Mouse (Mus musculus): ENCODE results near the gene Lgals7.
"Not testable (repeated sequence)": the region's sequence is repeated elsewhere in the genome, so short reads cannot be mapped to it uniquely, and the experiment has no call there.

Lgals7 gene

DNA sequence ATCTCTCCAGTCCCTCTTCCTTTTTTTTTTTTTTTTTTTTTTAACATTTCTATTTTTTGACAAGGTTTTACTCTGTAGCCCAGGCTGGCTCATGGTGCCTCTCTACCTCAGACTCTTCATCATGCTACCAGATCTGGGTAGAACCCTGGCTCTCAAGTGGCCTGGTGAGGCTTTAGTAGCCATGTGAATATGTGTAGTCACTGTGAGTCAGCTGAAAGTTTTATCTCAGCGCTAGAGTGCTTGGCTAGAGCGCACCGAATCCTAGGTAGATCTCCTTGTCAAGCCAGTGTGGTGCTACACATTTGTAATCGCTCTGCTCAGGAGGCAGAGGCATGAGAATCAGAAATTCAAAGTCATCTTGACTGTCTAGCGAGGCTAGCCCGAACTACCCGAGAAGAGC, 13.5 kb downstream of the Lgals7 start:
- no peak for DNase-seq (ENCODE audit: low read depth, low spot score)

DNA sequence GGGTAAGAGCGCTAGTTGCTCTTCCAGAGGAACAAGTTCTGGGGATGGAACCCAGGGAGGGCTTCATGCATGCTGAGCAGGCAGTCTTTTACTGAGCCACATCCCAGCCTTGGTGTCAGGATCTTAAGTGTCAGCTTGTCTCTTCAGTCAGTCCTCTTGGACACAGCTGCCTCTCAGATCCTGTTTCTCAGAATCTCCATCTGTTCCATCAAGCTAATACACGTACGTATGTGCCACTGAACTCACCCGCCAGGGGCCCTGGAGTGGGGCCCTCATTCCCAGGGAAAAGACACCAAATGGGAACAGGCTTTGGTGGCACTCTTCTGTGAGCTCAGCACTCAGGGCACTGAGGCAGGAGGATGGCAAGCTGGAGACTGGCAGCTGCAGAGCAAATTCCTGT, 14.2 kb downstream of the Lgals7 start:
- DNase-seq (ENCODE audit: low read depth, low spot score) = no peak

DNA sequence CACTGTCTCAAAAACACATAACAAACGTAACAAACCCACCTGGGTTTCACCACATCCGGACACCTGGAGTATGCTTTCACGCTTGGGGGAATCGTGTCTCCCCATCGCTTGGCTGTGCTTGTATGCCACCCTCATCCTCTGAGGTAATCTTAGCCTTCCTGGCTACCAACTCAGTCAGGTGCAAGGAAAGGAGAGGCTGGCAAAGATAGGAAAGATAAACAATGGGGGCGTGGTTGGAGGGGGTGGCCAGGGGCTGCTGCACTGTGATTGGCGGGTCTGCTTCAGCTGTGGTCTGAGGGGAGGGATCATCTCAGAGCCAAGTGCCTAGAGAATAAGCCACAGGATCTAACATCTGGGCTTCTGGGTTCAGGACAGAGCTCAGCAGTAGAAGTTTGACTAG, 16.0 kb downstream of the Lgals7 start:
- DNase-seq (ENCODE audit: low read depth, low spot score) = no peak

DNA sequence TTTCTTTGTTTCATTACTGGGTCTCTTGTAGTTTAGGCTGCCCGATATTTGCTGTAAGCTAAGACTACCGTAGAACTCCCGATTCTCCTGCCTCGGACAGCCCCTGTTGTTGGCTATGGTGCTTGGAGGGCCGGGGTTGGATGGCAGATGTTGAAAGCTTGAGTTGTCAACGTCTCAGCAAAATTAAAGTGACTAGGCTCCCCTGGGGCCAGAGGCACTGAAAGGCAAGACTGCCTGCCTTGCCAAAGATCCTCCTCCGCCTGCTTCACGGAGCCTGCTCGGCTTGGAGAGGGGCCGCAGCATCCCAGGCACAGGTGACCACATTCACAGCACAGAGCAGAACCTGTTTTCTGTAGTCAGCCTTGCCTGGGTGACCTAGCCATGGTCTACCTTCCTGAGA, 16.9 kb downstream of the Lgals7 start:
- DNase-seq (ENCODE audit: low read depth, low spot score) = no peak

DNA sequence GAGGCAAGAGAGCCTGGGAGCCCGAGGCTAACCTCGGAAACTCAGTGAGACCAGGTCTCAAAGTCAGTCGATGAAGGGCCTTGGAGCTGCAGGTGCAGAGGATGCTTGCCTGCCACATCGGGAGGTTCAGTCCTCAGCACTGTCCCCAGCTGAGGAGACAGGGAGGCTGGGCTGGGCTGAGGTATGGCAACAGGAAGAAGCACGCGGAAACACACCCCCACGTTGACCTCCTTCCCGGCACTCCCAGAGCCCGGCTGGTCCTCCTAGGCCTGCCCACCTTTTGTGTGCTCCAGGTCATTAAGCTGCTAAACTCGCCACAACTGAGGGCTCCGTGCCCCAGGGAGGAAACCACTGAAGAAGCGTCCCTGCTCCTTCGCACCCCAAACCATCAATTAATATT, 17.5 kb downstream of the Lgals7 start, which contains the start of gene Capn12:
TSS of gene Capn12 (plus strand) at position 224 of the 400 bp plus-strand sequence.
- DNase-seq (ENCODE audit: low read depth, low spot score) = no peak

DNA sequence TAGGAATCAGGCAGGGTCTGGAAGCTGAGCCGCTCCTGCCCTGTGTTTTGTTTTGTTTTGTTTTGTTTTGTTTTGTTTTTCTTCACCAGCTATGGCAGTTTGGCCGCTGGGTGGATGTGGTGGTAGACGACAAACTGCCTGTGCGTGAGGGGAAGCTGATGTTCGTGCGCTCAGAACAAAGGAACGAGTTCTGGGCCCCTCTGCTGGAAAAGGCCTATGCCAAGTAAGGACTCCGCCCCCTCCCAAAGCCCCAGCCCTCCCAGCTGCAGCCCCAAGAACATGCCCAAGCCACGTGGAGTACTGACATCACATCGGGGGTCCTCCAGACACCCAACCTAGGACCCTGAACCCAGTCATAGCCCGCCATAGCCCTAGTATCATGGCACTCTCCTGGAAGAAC, 19.4 kb downstream of the Lgals7 start:
- no peak for DNase-seq (ENCODE audit: low read depth, low spot score)

DNA sequence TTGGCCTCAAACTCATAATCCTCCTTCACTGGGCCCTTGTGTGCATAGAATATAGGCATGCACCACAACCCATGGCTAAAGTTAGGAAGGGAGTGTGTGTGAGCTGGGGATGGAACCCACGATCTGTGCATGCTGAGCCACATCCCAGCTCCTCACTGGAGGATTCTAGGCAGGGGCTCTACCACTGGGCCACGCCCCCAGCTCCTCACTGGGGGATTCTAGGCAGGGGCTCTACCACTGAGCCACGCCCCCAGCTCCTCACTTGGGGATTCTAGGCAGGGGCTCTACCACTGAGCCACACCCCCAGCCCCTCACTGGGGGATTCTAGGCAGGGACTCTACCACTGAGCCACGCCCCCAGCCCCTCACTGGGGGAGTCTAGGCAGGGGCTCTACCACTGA, 20.1 kb downstream of the Lgals7 start:
- not testable (repeated sequence) for DNase-seq (ENCODE audit: low read depth, low spot score)

DNA sequence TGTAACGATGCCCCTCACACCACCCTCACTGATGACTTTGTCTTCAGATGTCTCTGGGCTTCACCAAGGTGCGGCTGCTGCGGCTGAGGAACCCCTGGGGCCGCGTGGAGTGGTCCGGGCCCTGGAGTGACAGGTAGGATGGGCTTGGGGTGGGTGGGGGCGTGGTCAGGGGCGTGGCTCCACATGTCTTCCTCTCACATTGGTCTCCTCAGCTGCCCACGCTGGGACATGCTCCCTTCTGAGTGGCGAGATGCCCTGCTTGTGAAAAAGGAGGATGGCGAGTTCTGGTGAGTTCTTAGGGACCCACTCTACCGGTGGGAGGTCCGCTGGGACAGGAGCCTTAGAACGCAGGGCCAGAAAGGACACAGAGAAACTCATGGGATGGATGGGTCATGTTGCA, 22.8 kb downstream of the Lgals7 start:
- DNase-seq (ENCODE audit: low read depth, low spot score) = no peak

DNA sequence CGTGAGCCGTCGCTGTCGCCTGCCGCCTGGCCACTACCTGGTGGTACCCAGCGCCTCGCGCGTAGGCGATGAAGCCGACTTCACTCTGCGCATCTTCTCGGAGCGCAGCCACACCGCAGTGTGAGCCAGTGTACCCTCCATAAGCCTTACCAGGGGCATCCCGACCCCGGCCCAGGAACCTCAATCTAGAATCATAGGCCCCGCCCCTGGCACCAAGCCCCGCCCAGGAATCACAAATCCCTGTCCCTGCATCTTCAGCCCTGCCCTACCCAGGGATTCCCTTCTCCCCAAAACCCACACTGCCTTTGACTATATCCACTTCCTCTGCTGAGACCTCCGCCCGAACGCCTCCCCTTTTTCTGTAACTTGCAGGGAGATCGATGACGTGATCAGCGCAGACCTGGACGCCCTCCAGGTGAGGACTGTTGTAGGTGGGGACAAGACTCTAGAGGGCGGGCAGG, 25.1 kb downstream of the Lgals7 start:
- peak; percentile 26 for DNase-seq (ENCODE audit: low read depth, low spot score)

DNA sequence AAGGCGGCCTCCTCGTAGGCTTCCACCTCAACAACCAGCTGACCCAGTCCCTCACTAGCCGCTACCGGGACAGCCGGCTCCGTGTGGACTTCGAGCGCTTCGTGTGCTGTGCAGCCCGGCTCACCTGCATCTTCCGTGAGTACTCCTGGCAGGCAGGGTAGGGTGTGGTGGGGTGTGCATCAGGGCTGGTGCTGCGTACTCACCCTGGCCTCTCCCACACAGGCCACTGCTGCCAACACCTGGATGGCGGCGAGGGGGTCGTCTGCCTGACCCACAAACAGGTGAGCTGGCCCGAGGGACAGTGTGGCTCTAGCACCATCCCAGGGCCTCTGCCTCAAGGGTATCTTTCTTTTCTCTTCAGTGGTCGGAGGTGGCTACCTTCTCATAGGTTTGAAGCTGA, 28.9 kb downstream of the Lgals7 start:
- no peak for DNase-seq (ENCODE audit: low read depth, low spot score)

DNA sequence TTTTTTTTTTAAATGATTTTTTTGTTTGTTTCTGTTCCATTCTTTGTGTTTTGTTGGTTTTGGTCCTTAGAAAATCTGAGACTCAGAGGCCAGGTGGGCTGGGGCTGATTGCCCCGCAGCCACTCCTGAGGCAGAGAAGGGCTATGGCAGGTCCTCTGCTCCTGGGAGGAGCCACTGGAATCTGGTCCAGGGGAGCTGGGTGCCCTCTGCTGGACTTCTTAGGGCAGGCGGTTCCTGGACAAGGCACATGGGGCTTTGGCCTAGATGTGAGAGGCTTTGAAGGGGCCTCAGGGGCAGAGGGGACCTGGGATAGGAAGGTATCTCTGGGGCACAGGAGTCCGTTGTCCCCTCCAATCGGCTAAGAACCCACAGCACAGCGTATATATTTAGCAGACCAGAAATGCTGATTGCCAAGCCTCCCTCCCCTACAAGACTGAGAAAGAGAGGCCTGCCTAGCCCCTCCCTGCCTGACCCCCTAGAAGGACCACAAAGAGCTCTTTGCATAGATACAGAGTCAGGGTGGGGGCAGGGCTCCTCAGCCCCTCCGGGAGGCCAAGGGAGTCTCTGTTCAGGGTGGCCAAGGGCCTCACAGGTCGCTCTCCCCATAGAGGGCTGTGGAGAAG, 30.1 kb downstream of the Lgals7 start:
- peak; percentile 28 for DNase-seq (ENCODE audit: low read depth, low spot score)

DNA sequence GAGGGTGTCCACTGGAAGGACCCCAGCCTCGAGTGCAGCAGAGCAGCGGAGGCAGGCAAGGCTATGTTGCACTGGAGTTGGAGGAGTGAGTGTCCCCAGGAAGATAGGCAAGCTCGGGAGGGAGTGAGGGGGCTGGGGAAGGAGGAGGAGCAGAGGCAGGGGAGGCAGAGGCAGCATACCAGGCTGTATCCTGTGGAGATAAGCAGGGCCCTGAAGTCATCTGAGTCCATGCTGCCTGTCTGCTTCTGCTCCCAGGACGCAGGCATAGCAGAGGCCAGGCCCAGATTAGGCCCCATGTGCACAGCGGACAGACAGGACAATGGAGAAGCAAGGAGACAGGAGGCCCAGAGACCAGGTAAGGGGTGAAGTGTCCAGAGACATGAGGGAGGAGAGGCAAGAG, 31.3 kb downstream of the Lgals7 start:
- DNase-seq (ENCODE audit: low read depth, low spot score) = no peak

DNA sequence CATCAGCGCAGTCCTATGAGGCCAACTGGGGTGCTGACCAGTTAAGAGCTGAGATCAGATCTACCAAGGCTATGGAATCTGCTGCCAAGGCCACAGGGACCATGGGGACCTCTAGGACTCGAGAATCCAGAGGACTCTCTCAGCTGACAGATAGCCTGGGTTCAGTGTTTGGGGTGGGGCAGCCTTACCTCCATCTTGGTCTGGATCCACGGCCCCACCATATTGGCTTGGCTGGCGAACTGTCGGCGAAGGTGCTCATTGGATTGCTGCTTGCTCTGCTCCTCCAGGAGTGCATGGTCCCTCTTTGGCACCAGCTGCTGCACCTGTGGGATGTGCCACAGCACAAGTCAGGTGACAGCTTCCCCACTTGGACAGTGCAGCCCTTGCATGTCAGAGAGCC, 34.0 kb downstream of the Lgals7 start:
- DNase-seq (ENCODE audit: low read depth, low spot score) = no peak

DNA sequence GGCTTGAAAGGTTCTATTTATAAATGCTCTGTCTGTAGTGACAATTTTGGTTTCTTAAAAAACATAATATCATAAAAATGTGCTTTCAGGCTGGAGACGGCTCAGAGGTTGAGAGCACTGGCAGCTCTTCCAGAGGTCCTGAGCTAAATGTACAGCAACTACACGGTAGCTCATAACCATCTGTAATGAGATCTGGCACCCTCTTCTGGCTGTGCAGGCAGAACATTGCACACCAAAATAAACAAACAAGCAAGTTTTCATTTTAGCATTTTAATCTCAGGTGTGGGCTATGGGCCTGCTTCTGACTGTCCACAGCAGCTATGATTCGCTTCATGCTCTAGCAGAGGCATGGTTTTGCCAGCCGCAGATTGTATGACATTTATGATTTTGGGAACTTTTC, 36.3 kb downstream of the Lgals7 start:
- DNase-seq (ENCODE audit: low read depth, low spot score) = no peak

DNA sequence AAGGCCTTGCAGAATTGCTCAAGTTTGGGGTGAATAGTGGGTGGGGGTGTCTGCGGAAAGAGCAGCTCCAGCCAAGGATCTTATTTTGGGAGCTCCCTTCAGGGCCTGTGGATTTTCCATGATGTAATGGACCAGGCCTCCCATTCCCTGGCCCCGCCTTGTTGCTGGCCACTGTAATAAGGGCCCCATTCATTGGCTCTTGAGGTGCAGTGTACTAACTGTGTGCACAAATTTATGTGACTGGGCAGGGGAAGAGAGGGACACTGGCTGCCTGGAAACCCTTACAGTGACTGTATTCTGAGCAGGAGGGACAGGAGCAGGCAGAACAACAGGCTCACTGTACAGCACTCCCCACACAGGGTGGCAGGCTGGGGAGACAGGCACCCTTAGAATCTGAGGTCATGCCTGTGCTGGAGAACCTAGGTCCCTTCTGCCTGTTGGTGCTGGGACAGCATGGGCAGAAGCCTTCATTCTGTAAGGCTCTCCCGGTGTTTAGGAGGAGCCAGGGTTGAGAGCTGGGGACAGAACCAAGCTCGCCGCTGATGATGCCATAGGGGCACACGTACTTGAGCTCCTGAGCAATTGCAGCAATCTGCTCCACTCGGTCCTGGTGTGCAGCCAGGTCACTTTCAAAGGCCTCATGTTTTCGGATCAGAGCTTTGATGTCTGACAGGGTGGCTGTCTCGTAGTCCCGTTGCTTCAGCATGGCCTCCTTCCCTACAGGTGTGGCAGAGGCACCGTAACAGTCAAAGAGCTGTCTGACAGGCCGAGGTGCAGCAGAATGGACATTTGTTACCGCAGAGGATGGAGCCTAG, 37.9 kb downstream of the Lgals7 start:
- no peak for DNase-seq (ENCODE audit: low read depth, low spot score)

DNA sequence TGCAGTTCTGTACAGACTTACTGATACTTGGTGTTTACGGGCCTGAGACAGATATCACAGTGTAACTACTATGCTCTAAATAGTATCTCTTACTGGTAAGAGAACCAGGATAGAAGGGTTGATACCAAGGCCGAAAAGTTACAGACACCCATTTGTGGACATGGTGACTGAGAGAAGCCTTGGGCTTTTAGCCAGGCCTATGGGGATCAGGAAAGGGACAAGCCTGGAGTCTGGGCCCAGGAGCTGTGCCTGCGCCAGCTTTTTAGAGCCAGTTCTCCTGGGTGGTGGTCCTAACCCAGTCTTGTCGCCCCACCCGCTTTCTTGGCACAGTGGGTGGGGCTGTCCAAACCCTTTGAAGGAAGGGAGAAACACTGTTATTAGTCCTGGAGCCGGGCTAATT, 38.5 kb downstream of the Lgals7 start:
- DNase-seq (ENCODE audit: low read depth, low spot score) = no peak

DNA sequence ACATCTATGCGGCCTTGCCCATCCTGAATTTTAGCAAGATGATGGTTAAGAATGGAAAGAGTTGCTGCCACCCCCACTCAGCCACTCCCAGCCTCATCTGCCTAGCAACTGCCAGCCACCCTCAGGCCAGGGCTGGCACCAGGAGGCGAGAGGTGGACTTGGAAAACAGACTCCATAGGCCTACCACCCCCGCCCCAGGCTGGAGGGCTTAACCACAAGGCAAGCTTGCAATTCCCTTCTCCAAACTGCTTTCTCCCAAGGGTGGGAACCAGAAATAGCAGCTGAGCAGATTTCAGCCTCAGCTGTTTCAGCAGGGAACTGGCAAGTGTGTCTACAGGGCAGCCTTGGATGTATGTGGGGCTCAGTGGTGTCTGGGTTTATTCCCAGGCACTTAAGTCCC, 39.2 kb downstream of the Lgals7 start:
- DNase-seq (ENCODE audit: low read depth, low spot score) = no peak

DNA sequence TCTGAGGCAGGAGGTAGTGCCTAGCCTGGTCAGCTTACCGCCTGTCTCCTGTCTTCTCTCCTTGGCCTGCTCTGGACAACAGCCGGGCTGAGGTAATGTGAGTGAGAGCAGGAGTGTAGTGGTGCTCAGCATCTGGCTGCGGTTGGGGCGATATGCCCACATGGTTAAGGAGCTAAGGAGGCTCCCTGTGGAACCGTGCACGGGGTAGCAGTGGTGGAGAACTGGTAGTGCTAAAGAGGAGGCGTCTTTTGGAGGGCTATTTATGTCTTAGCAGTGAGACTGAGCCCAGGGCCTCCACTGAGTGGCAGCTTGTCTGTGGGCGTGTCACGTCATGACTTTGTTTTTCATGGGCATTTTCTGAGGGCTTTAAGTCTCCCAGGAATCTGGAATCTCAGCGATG, 40.1 kb downstream of the Lgals7 start:
- no peak for DNase-seq (ENCODE audit: low read depth, low spot score)

DNA sequence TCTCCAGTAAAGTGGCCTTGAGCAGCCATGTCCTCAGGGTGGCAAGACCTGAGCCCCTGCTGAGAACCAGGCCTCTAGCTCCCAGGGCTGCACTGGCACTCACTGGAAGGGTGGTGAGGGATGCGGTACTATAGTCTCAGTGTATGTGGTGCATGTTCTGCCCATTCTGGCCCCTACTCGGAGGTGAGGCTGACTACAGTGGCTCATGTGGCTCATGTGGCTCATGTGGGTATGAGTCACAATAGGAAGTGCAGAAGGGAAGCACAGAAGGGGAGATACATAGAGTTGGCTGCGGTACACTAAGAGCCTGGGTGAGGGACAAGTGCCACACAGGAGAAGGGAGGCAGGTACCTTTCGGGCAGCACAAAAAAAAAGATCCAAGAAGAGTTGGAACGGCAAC, 43.5 kb downstream of the Lgals7 start:
- DNase-seq (ENCODE audit: low read depth, low spot score) = no peak

DNA sequence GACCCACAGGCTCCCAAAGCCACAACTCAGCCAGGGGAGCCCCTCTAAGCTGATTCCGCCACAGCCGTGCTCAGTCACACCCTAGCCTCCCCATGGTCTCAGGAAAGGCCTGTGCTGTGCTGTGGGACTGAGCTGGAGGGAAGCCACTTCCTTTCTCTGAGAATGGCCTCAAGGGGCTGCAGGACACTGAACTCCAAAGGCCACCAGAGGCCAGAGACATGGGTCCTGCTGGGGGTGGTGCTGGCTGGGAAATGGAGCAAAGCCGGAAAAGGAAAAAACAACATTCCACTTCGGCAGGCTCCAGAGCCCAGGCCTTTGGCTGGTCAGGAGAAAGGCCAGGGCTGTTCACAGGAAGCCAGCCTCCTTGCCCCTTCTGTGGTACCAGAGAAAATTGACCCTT, 48.0 kb downstream of the Lgals7 start:
- DNase-seq (ENCODE audit: low read depth, low spot score) = no peak

DNA sequence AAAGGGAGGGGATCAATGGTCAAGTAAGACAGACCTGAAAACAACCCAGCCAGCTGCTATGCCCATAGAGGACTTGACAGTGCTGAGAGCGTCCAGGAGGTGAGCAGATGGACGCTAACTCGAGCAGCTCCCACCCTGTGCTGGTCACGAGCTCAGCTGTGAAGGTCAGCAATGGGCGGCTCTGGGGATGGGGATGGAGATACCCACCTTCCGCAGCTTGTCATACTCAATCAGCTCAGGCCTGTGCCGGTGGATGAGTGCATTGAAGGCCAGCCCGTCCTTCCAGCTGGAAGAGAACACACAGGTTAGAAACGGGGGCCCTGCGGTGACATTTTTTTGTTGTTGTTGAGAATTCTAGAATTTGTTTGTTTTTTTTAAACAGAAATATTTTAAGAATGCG, 49.5 kb downstream of the Lgals7 start:
- no peak for DNase-seq (ENCODE audit: low read depth, low spot score)

Data from CD4-positive helper T cell, adult 2 months (primary cell).